Mouse (Mus musculus) liver, embryonic 11.5 days (tissue): ENCODE measurements at regions not wholly inside any gene's neighbourhood (a gene's known extent, or its start where the extent isn't known, plus 50 kb on each side); places are given as distances from the start of the nearest gene placed in this dataset.

Experiments
- ATAC-seq: fragments of 200-750 bp; cut with Nextera tagmentation; replicated peaks from 2 replicates; pipeline ENCODE4 v1.8.0; 2017; ENCODE audit warnings: moderate number of reproducible peaks, mild to moderate bottlenecking, moderate TSS enrichment, moderate library complexity; ENCODE audit not compliant: low FRiP score
- DNase-seq: peaks from one replicate; pipeline ENCODE4 v3.0.0-alpha.2; 2017; ENCODE audit warnings: low spot score
- H3K27ac ChIP-seq: fragments of 300-500 bp; sonication (generic); 2 replicates; pipeline ENCODE4 v1.5.1; 2014; ENCODE audit warnings: mild to moderate bottlenecking, low read depth, low read length, control low read depth
- H3K27me3 ChIP-seq: fragments of 300-500 bp; sonication (generic); replicated peaks from 2 replicates; pipeline ENCODE4 v1.6.1; 2014; ENCODE audit warnings: low read length, mixed read lengths; ENCODE audit not compliant: control insufficient read depth, insufficient read depth
- H3K36me3 ChIP-seq: fragments of 300-500 bp; sonication (generic); 2 replicates; pipeline ENCODE4 v1.6.1; 2014; ENCODE audit warnings: mild to moderate bottlenecking, low read length, moderate library complexity, mixed read lengths; ENCODE audit not compliant: control insufficient read depth, insufficient read depth
- H3K4me1 ChIP-seq: fragments of 300-500 bp; sonication (generic); replicated peaks from 2 replicates; pipeline ENCODE4 v1.6.1; 2014; ENCODE audit warnings: low read length, mixed read lengths; ENCODE audit not compliant: control insufficient read depth, insufficient read depth
- H3K4me2 ChIP-seq: fragments of 300-500 bp; sonication (generic); 2 replicates; pipeline ENCODE4 v1.6.1; 2014; ENCODE audit warnings: mild to moderate bottlenecking, control low read depth, moderate library complexity
- H3K4me3 ChIP-seq: fragments of 300-500 bp; sonication (generic); 2 replicates; pipeline ENCODE4 v1.5.1; 2014; ENCODE audit warnings: low read depth, low read length, control low read depth
- H3K9ac ChIP-seq: fragments of 300-500 bp; sonication (generic); 2 replicates; pipeline ENCODE4 v1.6.1; 2014; ENCODE audit warnings: low read depth, low read length, control low read depth
- H3K9me3 ChIP-seq: fragments of 300-500 bp; sonication (generic); 2 replicates; pipeline ENCODE4 v1.6.1; 2016; ENCODE audit warnings: low read length, inconsistent platforms, mixed read lengths; ENCODE audit not compliant: control insufficient read depth
- WGBS: fragments of 180-500 bp; shearing (Covaris S2); extraction: QIAGEN DNeasy Blood & Tissue Kit; methylation state at CpG from one replicate; pipeline ENCODE4 v1.1.7; 2014; 5-methylcytosine and 5-hydroxymethylcytosine counted together

- no peaks in the 10 kb centered on the region; the same call in 1 of the 2 replicates for H3K4me1 ChIP-seq
- no peak overlapping the region for H3K9ac ChIP-seq
- no peak for DNase-seq
- 47% methylated on average over 16 of the region's 16 CpGs for WGBS
- no peaks in the 10 kb centered on the region for H3K36me3 ChIP-seq
- H3K4me2 ChIP-seq = no peak overlapping the region
- H3K4me3 ChIP-seq = no peak overlapping the region
- H3K27ac ChIP-seq = no peak overlapping the region
- ATAC-seq = no peak
- H3K9me3 ChIP-seq = no peaks in the 10 kb centered on the region
- H3K27me3 ChIP-seq = no peaks in the 10 kb centered on the region
Measured at GRCm38 (mm10) chr12:12684481-12685216, 257.1 kb downstream of the Mycn start.

- Histone ChIP-seq H3K9me3 (no peaks in the 10 kb centered on the region), H3K4me2 (no peak overlapping the region), H3K27me3 (no peaks in the 10 kb centered on the region), H3K36me3 (no peaks in the 10 kb centered on the region), H3K4me3 (no peak overlapping the region), H3K27ac (no peak overlapping the region), H3K9ac (no peak overlapping the region), H3K4me1 (no peaks in the 10 kb centered on the region; the same call in 1 of the 2 replicates)
- no peak for ATAC-seq
- DNase-seq = no peak
- WGBS = 48% methylated on average over 10 of the region's 10 CpGs
Measured at GRCm38 (mm10) chr12:12683733-12684470, 257.8 kb downstream of the Mycn start.

DNA sequence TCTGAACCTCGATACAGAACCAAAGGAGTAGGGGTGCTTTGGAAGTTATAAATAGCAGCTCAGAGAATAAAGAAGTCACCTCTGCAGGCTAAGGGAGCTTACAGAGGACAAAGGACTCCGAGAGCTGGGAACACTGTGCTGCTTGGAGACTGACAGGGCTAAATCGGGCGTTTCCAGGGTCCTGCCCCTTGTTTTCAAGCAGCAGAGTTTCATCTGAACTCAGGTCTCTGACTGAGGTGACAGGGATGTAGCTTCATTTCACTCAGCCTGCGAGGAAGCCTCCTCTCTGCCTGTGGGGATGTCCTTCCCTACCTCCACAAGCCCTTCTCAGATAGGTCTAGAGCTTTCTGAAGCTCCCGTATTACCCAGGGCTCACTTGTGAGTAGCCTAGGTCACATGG lies 260.6 kb downstream of the Mycn start:
- Histone ChIP-seq H3K4me3 (no peak overlapping the region), H3K36me3 (no peaks in the 10 kb centered on the region), H3K9me3 (no peaks in the 10 kb centered on the region), H3K4me1 (no peaks in the 10 kb centered on the region; the same call in 1 of the 2 replicates), H3K4me2 (no peak overlapping the region), H3K27ac (no peak overlapping the region), H3K27me3 (no peaks in the 10 kb centered on the region), H3K9ac (no peak overlapping the region)
- DNase-seq (no peak), ATAC-seq (no peak)
- 55% methylated on average over 6 of the region's 6 CpGs for WGBS

DNA sequence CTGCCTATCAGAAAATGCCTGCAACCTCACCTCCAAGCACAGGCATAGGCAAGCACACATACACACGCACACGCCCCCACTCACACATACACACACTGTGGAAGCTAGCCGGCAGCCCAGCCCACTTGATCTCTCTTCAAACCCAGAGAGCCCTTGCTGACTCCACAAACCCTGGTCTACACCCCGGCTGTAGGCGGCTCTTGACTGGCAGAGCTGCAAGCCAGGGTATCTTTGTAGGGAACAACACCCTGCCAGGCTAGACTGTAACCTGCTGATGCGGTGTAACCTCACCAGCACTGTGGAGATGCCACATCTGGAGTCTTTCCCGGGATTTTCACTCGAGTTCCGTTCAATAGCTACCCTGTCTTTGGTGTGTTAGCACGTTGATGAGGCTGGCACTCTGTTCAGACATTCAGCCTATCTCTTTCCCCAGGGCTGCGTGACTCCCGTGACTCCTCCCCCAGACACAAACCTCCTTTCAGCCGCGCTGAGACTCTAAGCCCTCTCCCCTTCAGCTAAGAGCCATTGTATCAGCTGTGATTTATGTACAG lies 261.3 kb downstream of the Mycn start:
- 39% methylated on average over 14 of the region's 14 CpGs for WGBS
- DNase-seq (no peak), ATAC-seq (no peak)
- H3K9ac ChIP-seq = no peak overlapping the region
- no peak overlapping the region for H3K27ac ChIP-seq
- peak overlapping the region; percentile 16; the same call in 1 of the 2 replicates for H3K4me2 ChIP-seq
- no peaks in the 10 kb centered on the region for H3K9me3 ChIP-seq
- no peaks in the 10 kb centered on the region; the same call in 1 of the 2 replicates for H3K4me1 ChIP-seq
- no peak overlapping the region for H3K4me3 ChIP-seq
- H3K27me3 ChIP-seq = no peaks in the 10 kb centered on the region
- no peaks in the 10 kb centered on the region for H3K36me3 ChIP-seq

- H3K4me2 ChIP-seq = no peak overlapping the region
- H3K4me3 ChIP-seq = no peak overlapping the region
- WGBS = 75% methylated on average over 9 of the region's 9 CpGs
- no peak overlapping the region for H3K9ac ChIP-seq
- DNase-seq = no peak
- ATAC-seq = no peak
- no peaks in the 10 kb centered on the region for H3K27me3 ChIP-seq
- H3K27ac ChIP-seq = no peak overlapping the region
- H3K4me1 ChIP-seq = no peaks in the 10 kb centered on the region
- H3K9me3 ChIP-seq = no peaks in the 10 kb centered on the region
- H3K36me3 ChIP-seq = no peaks in the 10 kb centered on the region
Measured at GRCm38 (mm10) chr12:12676676-12677075, 265.0 kb downstream of the Mycn start.

DNA sequence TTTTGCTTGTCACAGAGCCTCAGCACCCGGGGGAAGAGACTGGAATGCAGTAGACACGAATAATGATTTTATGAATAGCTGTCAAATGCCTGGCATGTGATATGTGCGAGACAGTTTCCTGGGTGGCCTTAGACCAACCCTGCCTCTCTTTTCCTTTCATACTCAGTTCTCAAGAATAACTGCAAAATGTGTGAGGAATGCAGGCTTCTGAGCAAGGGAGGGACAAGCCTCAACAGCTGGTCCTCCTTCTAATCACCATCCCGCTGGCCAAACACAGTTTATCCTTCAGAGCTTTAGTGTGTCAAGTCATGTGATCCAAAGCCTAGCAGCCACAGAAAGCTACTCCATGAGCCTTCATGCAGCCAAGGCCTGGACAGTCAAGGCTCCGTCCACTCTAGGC lies 271.8 kb downstream of the Mycn start:
- no peaks in the 10 kb centered on the region for H3K36me3 ChIP-seq
- no peak overlapping the region for H3K27ac ChIP-seq
- no peak overlapping the region for H3K4me2 ChIP-seq
- H3K9ac ChIP-seq = no peak overlapping the region
- no peaks in the 10 kb centered on the region for H3K27me3 ChIP-seq
- DNase-seq (no peak), ATAC-seq (no peak)
- no peak overlapping the region for H3K4me3 ChIP-seq
- H3K9me3 ChIP-seq = no peaks in the 10 kb centered on the region
- WGBS = 83% methylated on average over 5 of the region's 5 CpGs
- H3K4me1 ChIP-seq = no peaks in the 10 kb centered on the region

DNA sequence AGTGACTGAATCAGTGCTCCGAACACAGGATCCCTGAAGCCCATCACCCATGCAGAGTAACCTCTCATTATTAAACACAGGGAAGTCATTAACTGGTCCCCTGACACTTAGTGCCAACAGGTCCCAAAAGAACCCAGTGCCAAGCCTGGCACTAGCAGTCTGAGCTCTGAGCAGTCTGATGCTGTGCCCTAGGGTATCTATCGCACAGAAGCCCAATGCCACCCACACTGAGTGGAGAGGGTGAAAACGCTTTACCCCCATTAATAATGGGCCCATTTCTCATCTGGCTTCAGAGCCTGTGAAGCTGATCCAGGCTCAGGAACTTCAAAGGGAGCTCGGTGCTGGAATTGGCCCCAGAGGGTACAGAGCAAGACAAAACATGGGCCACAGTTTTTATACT lies 272.8 kb downstream of the Mycn start:
- Histone ChIP-seq H3K27ac (no peak overlapping the region), H3K4me3 (no peak overlapping the region), H3K36me3 (no peaks in the 10 kb centered on the region), H3K9ac (no peak overlapping the region), H3K27me3 (no peaks in the 10 kb centered on the region), H3K9me3 (no peaks in the 10 kb centered on the region), H3K4me2 (no peak overlapping the region), H3K4me1 (no peaks in the 10 kb centered on the region)
- ATAC-seq = no peak
- no peak for DNase-seq
- WGBS = 80% methylated on average over 4 of the region's 4 CpGs

GRCm38 (mm10) chr12:12655611-12656010 lies 286.1 kb downstream of the Mycn start:
- Histone ChIP-seq H3K36me3 (no peaks in the 10 kb centered on the region), H3K4me3 (no peak overlapping the region), H3K4me2 (no peak overlapping the region), H3K4me1 (no peaks in the 10 kb centered on the region), H3K9ac (no peak overlapping the region), H3K27me3 (no peaks in the 10 kb centered on the region), H3K27ac (no peak overlapping the region), H3K9me3 (no peaks in the 10 kb centered on the region)
- no peak for DNase-seq
- no peak for ATAC-seq
- 85% methylated on average over 8 of the region's 8 CpGs for WGBS
